8 mouse cellular contexts compared by ENCODE assay signal in the genomic region with DNA sequence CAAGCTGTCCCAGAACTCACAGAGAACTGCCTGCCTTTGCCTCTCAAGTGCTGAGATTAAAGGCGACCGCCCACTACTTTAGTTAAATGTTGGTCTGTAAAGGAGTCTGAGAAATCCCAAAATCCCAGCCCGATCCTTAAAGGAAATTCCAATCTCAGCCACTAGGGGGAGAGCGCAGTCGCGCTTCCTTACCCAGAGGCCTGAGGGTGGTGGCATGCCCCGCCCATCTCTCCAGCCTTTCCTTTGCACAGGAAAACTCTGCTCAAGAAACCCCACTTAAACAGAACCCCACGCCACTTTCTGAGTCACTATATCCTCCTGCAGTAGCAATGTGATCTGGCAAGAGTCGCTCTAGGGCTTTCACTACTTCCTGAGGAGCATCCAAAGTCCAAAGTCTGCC. TPM values are rescaled to one million over a fixed set of nuclear protein-coding genes. Genes with fewer than 3 reads are reported as not detected.
DNase-seq lines count a peak whose midpoint lies in the region; ATAC-seq lines count a peak whose summit lies in the region.

No protein-coding gene starts in this region.

- peak overlapping the region; percentile 43 for H3K4me2 ChIP-seq in intestine, embryonic 15.5 days (replicated peaks)
- H3K4me2 ChIP-seq in limb, embryonic 15.5 days: peak overlapping the region; percentile 7; the same call in 1 of the 2 replicates
- H3K4me2 ChIP-seq in midbrain, embryonic 15.5 days: peak overlapping the region; percentile 14

- H3K9ac ChIP-seq in intestine, embryonic 15.5 days: 0 out of 2 replicates have a peak overlapping the region, but pooled peaks have one; percentile 27
- no peak overlapping the region for H3K9ac ChIP-seq in limb, embryonic 15.5 days
- H3K9ac ChIP-seq in midbrain, embryonic 15.5 days: no peak overlapping the region

- peak overlapping the region; percentile 49; the same call in 1 of the 2 replicates for H3K27ac ChIP-seq in intestine, embryonic 15.5 days
- H3K27ac ChIP-seq in limb, embryonic 15.5 days: peak overlapping the region; percentile 65
- H3K27ac ChIP-seq in midbrain, embryonic 15.5 days: no peak overlapping the region

- WGBS in intestine, embryonic 15.5 days: under 1% methylated on average over 9 of the region's 9 CpGs
- under 1% methylated on average over 9 of the region's 9 CpGs for WGBS in limb, embryonic 15.5 days
- WGBS in midbrain, embryonic 15.5 days: 1% methylated on average over 9 of the region's 9 CpGs

- H3K4me1 ChIP-seq in intestine, embryonic 15.5 days (replicated peaks): peaks cover 4% of the 10 kb centered on the region; the same call in 1 of the 2 replicates
- H3K4me1 ChIP-seq in limb, embryonic 15.5 days: peaks cover 6% of the 10 kb centered on the region
- peaks cover 9% of the 10 kb centered on the region for H3K4me1 ChIP-seq in midbrain, embryonic 15.5 days

- no peaks in the 10 kb centered on the region for H3K9me3 ChIP-seq in intestine, embryonic 15.5 days
- no peaks in the 10 kb centered on the region for H3K9me3 ChIP-seq in limb, embryonic 15.5 days
- H3K9me3 ChIP-seq in midbrain, embryonic 15.5 days: no peaks in the 10 kb centered on the region

- no peak overlapping the region for H3K4me3 ChIP-seq in intestine, embryonic 15.5 days (replicated peaks)
- no peak overlapping the region for H3K4me3 ChIP-seq in limb, embryonic 15.5 days
- H3K4me3 ChIP-seq in midbrain, embryonic 15.5 days: 0 out of 2 replicates have a peak overlapping the region, but pooled peaks have one; percentile 3

- ATAC-seq in granulocyte monocyte progenitor cell, adult 5-6 weeks (replicated peaks; ENCODE audit: poor library complexity, severe bottlenecking): peak; percentile 56
- peak; percentile 71 for ATAC-seq in intestine, embryonic 15.5 days
- ATAC-seq in limb, embryonic 15.5 days (ENCODE audit: insufficient number of reproducible peaks, low FRiP score, low TSS enrichment, low read depth): peak; percentile 52
- ATAC-seq in midbrain, embryonic 15.5 days (replicated peaks): no peak

- H3K36me3 ChIP-seq in intestine, embryonic 15.5 days: no peaks in the 10 kb centered on the region
- H3K36me3 ChIP-seq in limb, embryonic 15.5 days: no peaks in the 10 kb centered on the region
- no peaks in the 10 kb centered on the region for H3K36me3 ChIP-seq in midbrain, embryonic 15.5 days (replicated peaks)

- no peaks in the 10 kb centered on the region for H3K27me3 ChIP-seq in intestine, embryonic 15.5 days (replicated peaks)
- no peaks in the 10 kb centered on the region for H3K27me3 ChIP-seq in limb, embryonic 15.5 days
- H3K27me3 ChIP-seq in midbrain, embryonic 15.5 days (replicated peaks): no peaks in the 10 kb centered on the region

- peak; percentile 80 for DNase-seq in A20 (ENCODE audit: low read depth, low spot score)
- peak; percentile 68 to 75 for DNase-seq in adrenal gland, adult 18-20 months (ENCODE audit: low spot score in 2 of 2)
- DNase-seq in embryo, embryonic 11 days: peak; percentile 87
- peak; percentile 48 to 66 for DNase-seq in spleen, postnatal 36 days (ENCODE audit: low spot score in 2 of 2)

RNA-seq across cellular contexts. Expression of a gene that starts 4.5 kb away (rescaled TPM):
- 100 to 1,000 TPM; 123 to 131 TPM for total RNA-seq in adrenal gland, adult 18-20 months (2021)
- total RNA-seq in granulocyte monocyte progenitor cell, adult 5-6 weeks (2014; fragmentation: Nextera tagmentation): 90.7 and 111 TPM in 2 replicates
- 52.5 and 53.0 TPM in 2 replicates for total RNA-seq in granulocyte monocyte progenitor cell, adult 5-6 weeks (2017)
- polyA plus RNA-seq in intestine, embryonic 15.5 days (2015; fragmentation: Nextera tagmentation; extraction: Ambion mirVana): 109 and 112 TPM in 2 replicates
- 65.2 and 68.3 TPM in 2 replicates for polyA plus RNA-seq in limb, embryonic 15.5 days (2015; fragmentation: Nextera tagmentation; extraction: Ambion mirVana)
- polyA plus RNA-seq in midbrain, embryonic 15.5 days (2015; fragmentation: Nextera tagmentation; extraction: Ambion mirVana): 110 and 111 TPM in 2 replicates

RNA-seq across cellular contexts. Expression of a gene that starts 11.3 kb away (rescaled TPM):
- total RNA-seq in adrenal gland, adult 18-20 months (2021): 1 to 10 TPM; 2.7 to 4.3 TPM
- total RNA-seq in granulocyte monocyte progenitor cell, adult 5-6 weeks (2014; fragmentation: Nextera tagmentation): 13.0 and 27.7 TPM in 2 replicates
- 3.6 and 11.3 TPM in 2 replicates for total RNA-seq in granulocyte monocyte progenitor cell, adult 5-6 weeks (2017)
- 1.4 and 1.6 TPM in 2 replicates for polyA plus RNA-seq in intestine, embryonic 15.5 days (2015; fragmentation: Nextera tagmentation; extraction: Ambion mirVana)
- polyA plus RNA-seq in limb, embryonic 15.5 days (2015; fragmentation: Nextera tagmentation; extraction: Ambion mirVana): 16.8 and 17.7 TPM in 2 replicates
- 2.2 and 2.3 TPM in 2 replicates for polyA plus RNA-seq in midbrain, embryonic 15.5 days (2015; fragmentation: Nextera tagmentation; extraction: Ambion mirVana)

RNA-seq across cellular contexts. Expression of a gene that starts 21.9 kb away (rescaled TPM):
- total RNA-seq in adrenal gland, adult 18-20 months (2021): 10 to 100 TPM; 93.7 to 95.0 TPM
- total RNA-seq in granulocyte monocyte progenitor cell, adult 5-6 weeks (2014; fragmentation: Nextera tagmentation): 29.6 and 42.6 TPM in 2 replicates
- total RNA-seq in granulocyte monocyte progenitor cell, adult 5-6 weeks (2017): 16.2 and 17.4 TPM in 2 replicates
- 66.9 and 71.2 TPM in 2 replicates for polyA plus RNA-seq in intestine, embryonic 15.5 days (2015; fragmentation: Nextera tagmentation; extraction: Ambion mirVana)
- polyA plus RNA-seq in limb, embryonic 15.5 days (2015; fragmentation: Nextera tagmentation; extraction: Ambion mirVana): 117 and 122 TPM in 2 replicates
- polyA plus RNA-seq in midbrain, embryonic 15.5 days (2015; fragmentation: Nextera tagmentation; extraction: Ambion mirVana): 201 and 224 TPM in 2 replicates

RNA-seq across cellular contexts. Expression of a gene that starts 26.4 kb away (rescaled TPM):
- under 1 TPM; 0.53 to 0.64 TPM for total RNA-seq in adrenal gland, adult 18-20 months (2021)
- 0.58 TPM in 1 of 2 replicates, not detected in the other for total RNA-seq in granulocyte monocyte progenitor cell, adult 5-6 weeks (2014; fragmentation: Nextera tagmentation)
- total RNA-seq in granulocyte monocyte progenitor cell, adult 5-6 weeks (2017): not detected in 2 replicates
- 0.34 and 0.43 TPM in 2 replicates for polyA plus RNA-seq in intestine, embryonic 15.5 days (2015; fragmentation: Nextera tagmentation; extraction: Ambion mirVana)
- 0.37 and 0.46 TPM in 2 replicates for polyA plus RNA-seq in limb, embryonic 15.5 days (2015; fragmentation: Nextera tagmentation; extraction: Ambion mirVana)
- polyA plus RNA-seq in midbrain, embryonic 15.5 days (2015; fragmentation: Nextera tagmentation; extraction: Ambion mirVana): 0.37 and 0.57 TPM in 2 replicates

RNA-seq across cellular contexts. Expression of a gene that starts 37.4 kb away (rescaled TPM):
- total RNA-seq in adrenal gland, adult 18-20 months (2021): 10 to 100 TPM; 75.4 to 85.9 TPM
- total RNA-seq in granulocyte monocyte progenitor cell, adult 5-6 weeks (2014; fragmentation: Nextera tagmentation): 160 and 219 TPM in 2 replicates
- total RNA-seq in granulocyte monocyte progenitor cell, adult 5-6 weeks (2017): 131 and 137 TPM in 2 replicates
- polyA plus RNA-seq in intestine, embryonic 15.5 days (2015; fragmentation: Nextera tagmentation; extraction: Ambion mirVana): 248 and 256 TPM in 2 replicates
- 212 and 227 TPM in 2 replicates for polyA plus RNA-seq in limb, embryonic 15.5 days (2015; fragmentation: Nextera tagmentation; extraction: Ambion mirVana)
- 191 and 192 TPM in 2 replicates for polyA plus RNA-seq in midbrain, embryonic 15.5 days (2015; fragmentation: Nextera tagmentation; extraction: Ambion mirVana)
